Mouse (Mus musculus) heart, postnatal 10 days (tissue): ENCODE data around the gene Odf3b. TPM values are rescaled to one million over a fixed set of nuclear protein-coding genes. Genes with fewer than 3 reads are reported as not detected.

Experiments used
- DNase-seq, 2 experiments: peaks; one replicate each; pipeline ENCODE4 v3.0.0; 2021
- intact Hi-C: fragments of 180-260 bp; cut with DNase I; formaldehyde crosslinking; loops from one replicate; pipeline ENCODE4 v1.15.1; 2025
- total RNA-seq, 2 experiments: library from RNA; stranded (reverse); gene quantifications; 2 replicates each; pipeline ENCODE4 v1.2.3; 2021

Gene Odf3b
- total RNA-seq = 1 to 10 TPM; 1.3 to 1.5 TPM

- intact Hi-C loops = loop anchor here (2.0 to 5.0 kb wide), 2 partner anchors 50 to 148 kb away; partner anchors contain the start of genes C730034F03Rik, Chkb and Gm44502
- DNase-seq = peak; percentile 54 to 57
These were observed at the start of gene Odf3b for GRCm38 (mm10) chr15:89378831-89379401. Gene Odf3b (minus strand): TSS chr15:89379282.

GRCm38 (mm10) chr15:89428136-89428790 is 49.2 kb upstream of the Odf3b start:
- DNase-seq = no peak
- intact Hi-C loops = loop anchor here (2.0 kb wide), 1 partner anchor 49 kb away; the partner anchor contains the start of gene Odf3b

- intact Hi-C loops = no loop called here
- peak; percentile 74 to 75 for DNase-seq
These were observed 47.6 kb upstream of the Odf3b start for GRCm38 (mm10) chr15:89426716-89427115.

- intact Hi-C loops = no loop called here
- peak; percentile 85 to 90 for DNase-seq
These were observed 46.6 kb upstream of the Odf3b start, which contains the start of gene Cpt1b for GRCm38 (mm10) chr15:89425711-89426121. Gene Cpt1b (minus strand): TSS chr15:89425863.

GRCm38 (mm10) chr15:89424621-89425020 is 45.5 kb upstream of the Odf3b start:
- DNase-seq = no peak
- intact Hi-C loops = no loop called here

- no peak for DNase-seq
- intact Hi-C loops = no loop called here
These were observed 42.9 kb upstream of the Odf3b start for GRCm38 (mm10) chr15:89421938-89422337.

- peak; percentile 67 to 70 for DNase-seq
- intact Hi-C loops = no loop called here
These were observed 36.2 kb upstream of the Odf3b start for GRCm38 (mm10) chr15:89415282-89415681.

GRCm38 (mm10) chr15:89410118-89410517 is 31.0 kb upstream of the Odf3b start, which contains the start of gene Syce3:
Gene Syce3 (minus strand): TSS chr15:89410503.
- DNase-seq = no peak
- intact Hi-C loops = no loop called here

- DNase-seq = no peak
- intact Hi-C loops = no loop called here
These were observed 27.6 kb upstream of the Odf3b start for GRCm38 (mm10) chr15:89406691-89407090.

GRCm38 (mm10) chr15:89404831-89405623 is 25.9 kb upstream of the Odf3b start:
- no peak for DNase-seq
- intact Hi-C loops = no loop called here

GRCm38 (mm10) chr15:89402471-89402870 is 23.4 kb upstream of the Odf3b start:
- intact Hi-C loops = no loop called here
- DNase-seq = no peak

GRCm38 (mm10) chr15:89399716-89400115 is 20.6 kb upstream of the Odf3b start:
- intact Hi-C loops = no loop called here
- no peak for DNase-seq

- no peak for DNase-seq
- intact Hi-C loops = no loop called here
These were observed 19.1 kb upstream of the Odf3b start for GRCm38 (mm10) chr15:89398146-89398545.

GRCm38 (mm10) chr15:89396883-89397282 is 17.8 kb upstream of the Odf3b start:
- intact Hi-C loops = no loop called here

GRCm38 (mm10) chr15:89390081-89390480 is 11.0 kb upstream of the Odf3b start:
- no peak for DNase-seq
- intact Hi-C loops = no loop called here

More at GRCm38 (mm10) chr15:89396883-89397282, 17.8 kb upstream of the Odf3b start:
- DNase-seq = no peak

- intact Hi-C loops = no loop called here
- no peak for DNase-seq
These were observed 8.0 kb upstream of the Odf3b start for GRCm38 (mm10) chr15:89387127-89387526.

GRCm38 (mm10) chr15:89384617-89385016 is 5.5 kb upstream of the Odf3b start, which contains the start of gene Klhdc7b:
Gene Klhdc7b (plus strand): TSS chr15:89384917.
- intact Hi-C loops = no loop called here
- DNase-seq = no peak

GRCm38 (mm10) chr15:89379429-89379828 is 347 bp upstream of the Odf3b start:
- DNase-seq = peak in 1 of 2 experiments; percentile 35
- intact Hi-C loops = loop anchor here (2.0 to 5.0 kb wide), 2 partner anchors 49 to 148 kb away; partner anchors contain the start of genes C730034F03Rik, Chkb and Gm44502

- intact Hi-C loops = loop anchor here (2.0 to 5.0 kb wide), 2 partner anchors 51 to 149 kb away; partner anchors contain the start of genes C730034F03Rik, Chkb and Gm44502
These were observed 899 bp downstream of the Odf3b start for GRCm38 (mm10) chr15:89377938-89378828.

GRCm38 (mm10) chr15:89377362-89377761 is 1.7 kb downstream of the Odf3b start:
- intact Hi-C loops = loop anchor here (5.0 kb wide), 1 partner anchor 150 kb away; no protein-coding TSS in a partner anchor
- DNase-seq = no peak

More at GRCm38 (mm10) chr15:89377938-89378828, 899 bp downstream of the Odf3b start:
- DNase-seq = no peak
